Mouse (Mus musculus) right cerebral cortex, adult 2 months (tissue): Measurements from ENCODE around the gene Pfkm.

Source experiments
- DNase-seq, 2 experiments: peaks; one replicate each; pipeline ENCODE4 v3.0.0; 2021 to 2022; ENCODE audit warnings: low spot score in 2 of 2

The Pfkm gene

GRCm38 (mm10) chr15:98170917-98171316 lies 78.5 kb downstream of the Pfkm start:
- no peak for DNase-seq

GRCm38 (mm10) chr15:98172113-98172512 lies 79.7 kb downstream of the Pfkm start:
- DNase-seq = no peak

GRCm38 (mm10) chr15:98173821-98174220 lies 81.4 kb downstream of the Pfkm start:
- DNase-seq = peak; percentile 92 to 93

- no peak for DNase-seq
These were observed 84.9 kb downstream of the Pfkm start for GRCm38 (mm10) chr15:98177320-98177719.

GRCm38 (mm10) chr15:98180567-98181131 lies 88.3 kb downstream of the Pfkm start:
- DNase-seq = no peak

GRCm38 (mm10) chr15:98181132-98181711 lies 88.8 kb downstream of the Pfkm start:
- DNase-seq = peak; percentile 91 to 93
